Mouse (Mus musculus) liver, adult (tissue): ENCODE measurements around the gene Col26a1.

Experiments used
- GATA4 ChIP-seq: IDR thresholded peaks from 2 replicates; pipeline ENCODE4 v1.6.1; 2014; ENCODE audit warnings: mild to moderate bottlenecking, low read length; ENCODE audit not compliant: insufficient replicate concordance

Gene Col26a1

GRCm38 (mm10) chr5:136882788-136883439, at the start of gene Col26a1:
Gene Col26a1, minus strand, starts transcription at chr5:136883209.
- TF ChIP-seq GATA4: no peak

- no peak for TF ChIP-seq GATA4
Observed at GRCm38 (mm10) chr5:136931896-136932295, 48.9 kb upstream of the Col26a1 start.

GRCm38 (mm10) chr5:136929073-136929472, 46.1 kb upstream of the Col26a1 start:
- no peak for TF ChIP-seq GATA4

GRCm38 (mm10) chr5:136923751-136924478, 40.9 kb upstream of the Col26a1 start:
- TF ChIP-seq GATA4: no peak

- TF ChIP-seq GATA4: no peak
Observed at GRCm38 (mm10) chr5:136922830-136923229, 39.8 kb upstream of the Col26a1 start.

- TF ChIP-seq GATA4: no peak
Observed at GRCm38 (mm10) chr5:136919546-136920301, 36.7 kb upstream of the Col26a1 start.

- TF ChIP-seq GATA4: peak; percentile 16; the same call in 1 of the 2 replicates
Observed at GRCm38 (mm10) chr5:136918655-136919472, 35.9 kb upstream of the Col26a1 start.

GRCm38 (mm10) chr5:136917613-136918242, 34.7 kb upstream of the Col26a1 start:
- no peak for TF ChIP-seq GATA4

- no peak for TF ChIP-seq GATA4
Observed at GRCm38 (mm10) chr5:136914183-136914582, 31.2 kb upstream of the Col26a1 start.

GRCm38 (mm10) chr5:136907991-136908857, 25.2 kb upstream of the Col26a1 start, which contains the start of gene Ift22:
Gene Ift22, plus strand, starts transcription at chr5:136908150.
- TF ChIP-seq GATA4: no peak

GRCm38 (mm10) chr5:136907587-136907986, 24.6 kb upstream of the Col26a1 start:
- no peak for TF ChIP-seq GATA4

- TF ChIP-seq GATA4: no peak
Observed at GRCm38 (mm10) chr5:136905630-136906029, 22.6 kb upstream of the Col26a1 start.

GRCm38 (mm10) chr5:136904621-136905020, 21.6 kb upstream of the Col26a1 start:
- no peak for TF ChIP-seq GATA4
